Mouse (Mus musculus) heart, postnatal 0 days (tissue): ENCODE data around the gene Peg3.

Experiments used
- CTCF ChIP-seq: IDR thresholded peaks from 2 replicates; pipeline ENCODE4 v1.5.1; 2016; ENCODE audit warnings: antibody characterized with exemption, control low read depth, low read depth
- EP300 ChIP-seq: IDR thresholded peaks from 2 replicates; pipeline ENCODE4 v1.6.1; 2016; ENCODE audit warnings: antibody characterized with exemption, low read depth

DNA sequence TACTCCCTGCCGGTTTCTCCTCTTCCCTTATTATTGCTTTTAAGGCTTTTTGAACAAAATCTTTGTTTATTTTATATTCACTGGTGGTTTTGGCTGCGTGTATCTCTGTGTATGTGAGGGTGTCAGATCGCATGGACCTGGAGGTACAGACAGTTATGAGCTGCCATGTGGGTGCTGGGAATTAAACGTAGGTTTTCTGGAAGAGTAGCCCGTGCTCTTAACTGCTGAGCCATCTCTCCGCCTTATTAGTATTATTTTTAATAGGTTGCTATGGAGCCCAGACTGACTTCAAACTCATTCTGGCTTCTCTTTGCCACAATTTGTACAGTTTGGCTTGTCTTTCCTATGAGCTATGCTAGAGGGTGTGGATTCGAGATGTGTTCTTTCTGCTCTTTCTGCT, 66.8 kb downstream of the Peg3 start:
- TF ChIP-seq CTCF (no peak), EP300 (no peak)
